Mouse (Mus musculus): ENCODE data around the gene Nudcd2. TPM values are rescaled to one million over a fixed set of nuclear protein-coding genes. Genes with fewer than 3 reads are reported as not detected.
"Not testable (repeated sequence)": the region's sequence is repeated elsewhere in the genome, so short reads cannot be mapped to it uniquely, and the experiment has no call there.

Gene Nudcd2
- polyA plus RNA-seq (2015; fragmentation: Nextera tagmentation; extraction: Ambion mirVana), result 120 and 129 TPM in 2 replicates

GRCm38 (mm10) chr11:40733339-40734174 is at the start of gene Nudcd2, which contains the start of gene Hmmr:
TSS of gene Nudcd2 (plus strand) at chr11:40733667.
TSS of gene Hmmr (minus strand) at chr11:40733422.
- ATAC-seq (ENCODE audit: insufficient number of reproducible peaks, low FRiP score, low TSS enrichment, low read depth), result peak; percentile 99
- Histone ChIP-seq H3K27me3 (no peaks in the 10 kb centered on the region), H3K36me3 (peaks cover 25% of the 10 kb centered on the region), H3K4me1 (peaks cover 22% of the 10 kb centered on the region), H3K27ac (peak within 1 kb of the TSS; percentile 87), H3K9me3 (no peaks in the 10 kb centered on the region), H3K4me3 (peak within 1 kb of the TSS; percentile 94), H3K9ac (peak within 1 kb of the TSS; percentile 92), H3K4me2 (peak within 1 kb of the TSS; percentile 89)
- WGBS, result under 1% methylated on average over 52 of the region's 52 CpGs

GRCm38 (mm10) chr11:40690444-40691127 is 42.9 kb upstream of the Nudcd2 start:
- peaks cover 13% of the 10 kb centered on the region; the same call in 1 of the 2 replicates for H3K36me3 ChIP-seq
- peak overlapping the region; percentile 94 for H3K4me3 ChIP-seq
- H3K27ac ChIP-seq, result peak overlapping the region; percentile 63
- H3K4me1 ChIP-seq, result peaks cover 21% of the 10 kb centered on the region
- H3K27me3 ChIP-seq, result no peaks in the 10 kb centered on the region
- H3K9me3 ChIP-seq, result no peaks in the 10 kb centered on the region
- H3K9ac ChIP-seq, result no peak overlapping the region
- no peak for ATAC-seq (ENCODE audit: insufficient number of reproducible peaks, low FRiP score, low TSS enrichment, low read depth)
- 48% methylated on average over 5 of the region's 5 CpGs for WGBS
- H3K4me2 ChIP-seq, result peak overlapping the region; percentile 83

- Histone ChIP-seq H3K4me1 (peaks cover 21% of the 10 kb centered on the region), H3K36me3 (peaks cover 5% of the 10 kb centered on the region; the same call in 1 of the 2 replicates), H3K9me3 (no peaks in the 10 kb centered on the region), H3K27ac (peak overlapping the region; percentile 97), H3K27me3 (no peaks in the 10 kb centered on the region), H3K4me2 (peak overlapping the region; percentile 83), H3K9ac (peak overlapping the region; percentile 76), H3K4me3 (peak overlapping the region; percentile 94)
- peak; percentile 80 for ATAC-seq (ENCODE audit: insufficient number of reproducible peaks, low FRiP score, low TSS enrichment, low read depth)
- under 1% methylated on average over 27 of the region's 28 CpGs for WGBS
These were observed 41.4 kb upstream of the Nudcd2 start for GRCm38 (mm10) chr11:40692101-40692509.

GRCm38 (mm10) chr11:40692511-40693365 is 40.7 kb upstream of the Nudcd2 start:
- H3K9ac ChIP-seq, result peak overlapping the region; percentile 76
- H3K36me3 ChIP-seq, result no peaks in the 10 kb centered on the region
- WGBS, result under 1% methylated on average over 36 of the region's 36 CpGs
- H3K9me3 ChIP-seq, result no peaks in the 10 kb centered on the region
- H3K27me3 ChIP-seq, result no peaks in the 10 kb centered on the region
- peak overlapping the region; percentile 97 for H3K27ac ChIP-seq
- H3K4me2 ChIP-seq, result peak overlapping the region; percentile 83
- H3K4me1 ChIP-seq, result peaks cover 21% of the 10 kb centered on the region
- H3K4me3 ChIP-seq, result peak overlapping the region; percentile 94
- peak; percentile 94 for ATAC-seq (ENCODE audit: insufficient number of reproducible peaks, low FRiP score, low TSS enrichment, low read depth)

- Histone ChIP-seq H3K9ac (peak overlapping the region; percentile 23; the same call in 1 of the 2 replicates), H3K4me1 (peaks cover 21% of the 10 kb centered on the region), H3K4me3 (peak overlapping the region; percentile 94), H3K36me3 (no peaks in the 10 kb centered on the region), H3K9me3 (no peaks in the 10 kb centered on the region), H3K27ac (peak overlapping the region; percentile 97), H3K27me3 (no peaks in the 10 kb centered on the region), H3K4me2 (peak overlapping the region; percentile 83)
- under 1% methylated on average over 16 of the region's 16 CpGs for WGBS
- ATAC-seq (ENCODE audit: insufficient number of reproducible peaks, low FRiP score, low TSS enrichment, low read depth), result no peak; the same call in 1 of the 2 replicates
These were observed 40.0 kb upstream of the Nudcd2 start for GRCm38 (mm10) chr11:40693366-40693951.

GRCm38 (mm10) chr11:40694311-40695087 is 39.0 kb upstream of the Nudcd2 start:
- Histone ChIP-seq H3K4me3 (peak overlapping the region; percentile 94), H3K36me3 (no peaks in the 10 kb centered on the region), H3K9me3 (no peaks in the 10 kb centered on the region), H3K27me3 (no peaks in the 10 kb centered on the region), H3K4me2 (peak overlapping the region; percentile 83), H3K4me1 (peaks cover 20% of the 10 kb centered on the region), H3K9ac (peak overlapping the region; percentile 60), H3K27ac (peak overlapping the region; percentile 97)
- ATAC-seq (ENCODE audit: insufficient number of reproducible peaks, low FRiP score, low TSS enrichment, low read depth), result no peak
- under 1% methylated on average over 31 of the region's 31 CpGs for WGBS

DNA sequence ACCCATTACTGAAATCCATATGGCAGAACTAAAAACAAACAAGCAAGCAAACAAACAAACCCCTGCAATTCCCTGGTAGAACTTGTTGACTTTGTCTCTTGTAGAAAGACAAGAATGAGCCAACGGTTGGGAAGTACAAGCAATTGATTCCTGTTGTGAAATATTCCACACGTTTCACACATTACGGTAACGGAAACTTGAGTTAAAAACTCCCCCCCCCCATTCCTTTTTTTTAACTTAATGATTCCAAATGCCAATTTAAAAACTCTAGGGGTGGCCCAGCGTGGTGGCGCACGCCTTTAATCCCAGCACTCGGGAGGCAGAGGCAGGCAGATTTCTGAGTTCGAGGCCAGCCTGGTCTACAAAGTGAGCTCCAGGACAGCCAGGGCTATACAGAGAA is 38.4 kb upstream of the Nudcd2 start, which contains the start of gene Mat2b:
Gene Mat2b (minus strand): TSS at position 101 of the 400 bp plus-strand sequence.
- 71% methylated on average over 9 of the region's 9 CpGs for WGBS
- Histone ChIP-seq H3K9ac (peak within 1 kb of the TSS; percentile 60), H3K4me1 (peaks cover 14% of the 10 kb centered on the region), H3K36me3 (peaks cover 3% of the 10 kb centered on the region; the same call in 1 of the 2 replicates), H3K4me2 (peak within 1 kb of the TSS; percentile 83), H3K27me3 (no peaks in the 10 kb centered on the region), H3K4me3 (peak within 1 kb of the TSS; percentile 94), H3K27ac (peak within 1 kb of the TSS; percentile 97), H3K9me3 (no peaks in the 10 kb centered on the region)
- ATAC-seq (ENCODE audit: insufficient number of reproducible peaks, low FRiP score, low TSS enrichment, low read depth), result no peak

GRCm38 (mm10) chr11:40709899-40710298 is 23.6 kb upstream of the Nudcd2 start:
- H3K36me3 ChIP-seq, result peaks cover 67% of the 10 kb centered on the region
- 90% methylated on average over 6 of the region's 6 CpGs for WGBS
- H3K27ac ChIP-seq; H3K4me1 ChIP-seq; H3K9ac ChIP-seq; H3K27me3 ChIP-seq; H3K9me3 ChIP-seq; ATAC-seq (ENCODE audit: insufficient number of reproducible peaks, low FRiP score, low TSS enrichment, low read depth); H3K4me2 ChIP-seq; H3K4me3 ChIP-seq: not testable (repeated sequence)

DNA sequence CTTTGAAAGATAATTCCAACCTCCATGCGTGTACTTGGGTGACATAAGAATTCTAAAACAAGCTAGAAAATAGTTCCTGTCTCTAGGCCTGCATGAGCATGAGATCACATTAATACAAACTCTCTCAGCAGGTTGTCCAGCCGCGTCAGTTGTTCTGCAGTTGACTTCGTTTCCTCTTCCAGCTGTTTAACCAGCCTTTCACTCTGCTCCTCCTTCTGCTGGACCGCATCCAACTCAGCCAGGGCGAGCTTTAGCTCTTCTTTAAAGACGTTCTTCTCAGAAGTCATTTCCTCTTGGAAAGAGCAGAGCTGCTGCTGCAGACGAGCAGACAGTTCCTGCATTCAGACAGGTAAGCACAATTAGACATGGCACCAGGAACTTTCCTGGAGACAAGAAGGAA is 19.6 kb upstream of the Nudcd2 start:
- no peak for ATAC-seq (ENCODE audit: insufficient number of reproducible peaks, low FRiP score, low TSS enrichment, low read depth)
- Histone ChIP-seq H3K9ac (no peak overlapping the region), H3K4me3 (no peak overlapping the region), H3K36me3 (peaks cover 65% of the 10 kb centered on the region), H3K9me3 (no peaks in the 10 kb centered on the region), H3K27me3 (no peaks in the 10 kb centered on the region), H3K4me1 (no peaks in the 10 kb centered on the region), H3K4me2 (no peak overlapping the region), H3K27ac (no peak overlapping the region)
- WGBS, result 72% methylated on average over 8 of the region's 8 CpGs

DNA sequence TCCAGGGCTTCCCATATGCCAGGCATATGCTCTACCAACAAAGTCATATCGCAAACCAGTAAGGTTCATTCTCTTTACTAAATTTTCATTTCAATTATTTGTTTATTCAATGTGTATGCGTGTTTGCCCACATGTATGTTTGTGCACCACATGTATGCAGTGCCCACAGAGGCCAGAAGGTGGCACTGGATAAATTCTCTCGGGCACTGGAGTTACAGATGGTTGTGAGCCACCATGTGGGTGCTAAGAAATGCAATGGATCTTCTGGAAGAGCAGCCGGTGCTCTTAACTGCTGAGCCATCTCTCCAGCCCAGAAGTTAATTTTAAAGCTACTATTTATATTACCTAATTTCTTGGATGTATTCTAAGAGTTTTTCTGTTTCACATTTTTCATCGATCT is 17.9 kb upstream of the Nudcd2 start:
- peaks cover 61% of the 10 kb centered on the region for H3K36me3 ChIP-seq
- no peak overlapping the region for H3K4me3 ChIP-seq
- H3K9me3 ChIP-seq, result no peaks in the 10 kb centered on the region
- no peaks in the 10 kb centered on the region for H3K27me3 ChIP-seq
- no peak overlapping the region for H3K9ac ChIP-seq
- no peak for ATAC-seq (ENCODE audit: insufficient number of reproducible peaks, low FRiP score, low TSS enrichment, low read depth)
- H3K27ac ChIP-seq, result no peak overlapping the region
- H3K4me1 ChIP-seq, result no peaks in the 10 kb centered on the region
- 95% methylated on average over 5 of the region's 5 CpGs for WGBS
- no peak overlapping the region for H3K4me2 ChIP-seq
